17 mouse cellular contexts compared by ENCODE assay signal in genomic region chr3:103146330-103147166, GRCm38 (mm10). TPM values are rescaled to one million over a fixed set of nuclear protein-coding genes. Genes with fewer than 3 reads are reported as not detected.
DNase-seq lines count a peak whose midpoint lies in the region; ATAC-seq and TF ChIP-seq lines count a peak whose summit lies in the region.
"Had no signal": no experiment of that assay in that cellular context is flagged by ENCODE, and none has a peak within 500 bp of the region (broad histone marks: within the 10 kb centered on the region; RNA-seq: fewer than 3 reads in every experiment).

No protein-coding gene starts in this region.

- H3K4me3 ChIP-seq in hindbrain, embryonic 10.5 days: no peak overlapping the region
- H3K4me3 ChIP-seq in hindbrain, embryonic 14.5 days (replicated peaks; ENCODE audit: low read length): no peak overlapping the region
- H3K4me3 ChIP-seq in stomach, postnatal 0 days (ENCODE audit: low read depth, low read length): no peak overlapping the region
- H3K4me3 ChIP-seq: forebrain, embryonic 15.5 days; heart, embryonic 15.5 days; midbrain, embryonic 12.5 days; neural tube, embryonic 12.5 days had no signal

- no peaks in the 10 kb centered on the region for H3K9me3 ChIP-seq in hindbrain, embryonic 10.5 days
- H3K9me3 ChIP-seq in hindbrain, embryonic 14.5 days (ENCODE audit: control insufficient read depth, low read length): no peaks in the 10 kb centered on the region
- H3K9me3 ChIP-seq in stomach, postnatal 0 days (ENCODE audit: control insufficient read depth, low read length): no peaks in the 10 kb centered on the region
- H3K9me3 ChIP-seq: forebrain, embryonic 15.5 days; G1E; heart, embryonic 15.5 days; midbrain, embryonic 12.5 days; neural tube, embryonic 12.5 days had no signal

- H3K27me3 ChIP-seq in hindbrain, embryonic 10.5 days (ENCODE audit: insufficient read depth, poor library complexity, severe bottlenecking): no peaks in the 10 kb centered on the region
- no peaks in the 10 kb centered on the region for H3K27me3 ChIP-seq in hindbrain, embryonic 14.5 days (ENCODE audit: control insufficient read depth, insufficient read depth, low read length)
- no peaks in the 10 kb centered on the region for H3K27me3 ChIP-seq in stomach, postnatal 0 days (ENCODE audit: control insufficient read depth, insufficient read depth, low read length)
- H3K27me3 ChIP-seq: forebrain, embryonic 15.5 days; heart, embryonic 15.5 days; midbrain, embryonic 12.5 days; neural tube, embryonic 12.5 days had no signal

- 67% methylated on average over 23 of the region's 23 CpGs for WGBS in hindbrain, embryonic 10.5 days
- 60% methylated on average over 23 of the region's 23 CpGs for WGBS in hindbrain, embryonic 14.5 days
- 58% methylated on average over 23 of the region's 23 CpGs for WGBS in stomach, postnatal 0 days

- ATAC-seq in hindbrain, embryonic 14.5 days (ENCODE audit: low FRiP score): no peak
- ATAC-seq in stomach, postnatal 0 days (ENCODE audit: low FRiP score, low TSS enrichment): peak; percentile 81; the same call in 1 of the 2 replicates
- ATAC-seq: forebrain, embryonic 15.5 days; lung, postnatal 0 days had no signal

- H3K4me1 ChIP-seq in hindbrain, embryonic 10.5 days (replicated peaks): peaks cover 8% of the 10 kb centered on the region
- H3K4me1 ChIP-seq in hindbrain, embryonic 14.5 days (replicated peaks; ENCODE audit: control insufficient read depth, insufficient read depth, low read length): no peaks in the 10 kb centered on the region
- no peaks in the 10 kb centered on the region for H3K4me1 ChIP-seq in stomach, postnatal 0 days (replicated peaks; ENCODE audit: control insufficient read depth, insufficient read depth)
- H3K4me1 ChIP-seq: heart, embryonic 15.5 days; midbrain, embryonic 12.5 days; neural tube, embryonic 12.5 days had no signal

- H3K36me3 ChIP-seq in hindbrain, embryonic 10.5 days: no peaks in the 10 kb centered on the region
- H3K36me3 ChIP-seq in hindbrain, embryonic 14.5 days (replicated peaks; ENCODE audit: control insufficient read depth, insufficient read depth): no peaks in the 10 kb centered on the region
- H3K36me3 ChIP-seq in stomach, postnatal 0 days (ENCODE audit: control insufficient read depth, insufficient read depth, low read length): peaks cover 10% of the 10 kb centered on the region; the same call in 1 of the 2 replicates
- H3K36me3 ChIP-seq: forebrain, embryonic 15.5 days; heart, embryonic 15.5 days; midbrain, embryonic 12.5 days; neural tube, embryonic 12.5 days had no signal

- peak; percentile 90 for TF ChIP-seq EP300 in stomach, postnatal 0 days (optimal IDR thresholded peaks at IDR 0.05)

- peak overlapping the region; percentile 8; the same call in 1 of the 2 replicates for H3K27ac ChIP-seq in hindbrain, embryonic 10.5 days
- no peak overlapping the region for H3K27ac ChIP-seq in hindbrain, embryonic 14.5 days
- peak overlapping the region; percentile 80 for H3K27ac ChIP-seq in stomach, postnatal 0 days (replicated peaks)
- H3K27ac ChIP-seq: forebrain, embryonic 15.5 days; midbrain, embryonic 12.5 days; neural tube, embryonic 12.5 days had no signal

- DNase-seq in adrenal gland, postnatal 10 days: peak; percentile 13
- DNase-seq in adrenal gland, adult 18-20 months (ENCODE audit: low spot score in 2 of 2): no peak
- DNase-seq in hindbrain, embryonic 10.5 days (ENCODE audit: low spot score): no peak
- DNase-seq in hindbrain, embryonic 14.5 days (ENCODE audit: low spot score): no peak
- DNase-seq in urinary bladder, postnatal 14 days (ENCODE audit: low spot score): peak; percentile 46
- DNase-seq in urinary bladder, postnatal 10 days (ENCODE audit: low spot score): no peak
- no peak for DNase-seq in stomach, postnatal 0 days (ENCODE audit: low spot score)
- no peak for DNase-seq in spleen, postnatal 4 days (ENCODE audit: low spot score in 2 of 2)
- DNase-seq: gastrocnemius, postnatal 14 days; kidney, adult 11 months; right cerebral cortex, postnatal 25 days had no signal

- no peak for TF ChIP-seq CTCF in stomach, postnatal 0 days (IDR thresholded peaks at IDR 0.05; ENCODE audit: low read depth)

- H3K4me2 ChIP-seq in hindbrain, embryonic 14.5 days (replicated peaks): no peak overlapping the region
- no peak overlapping the region for H3K4me2 ChIP-seq in stomach, postnatal 0 days (replicated peaks; ENCODE audit: low read depth)
- H3K4me2 ChIP-seq: forebrain, embryonic 15.5 days; heart, embryonic 15.5 days; midbrain, embryonic 12.5 days; neural tube, embryonic 12.5 days had no signal

- no peak overlapping the region for H3K9ac ChIP-seq in hindbrain, embryonic 14.5 days
- H3K9ac ChIP-seq in stomach, postnatal 0 days (ENCODE audit: low read length): no peak overlapping the region
- H3K9ac ChIP-seq: forebrain, embryonic 15.5 days; heart, embryonic 15.5 days; midbrain, embryonic 12.5 days; neural tube, embryonic 12.5 days had no signal

RNA-seq across cellular contexts. Expression of gene Bcas2, which starts 24.9 kb away (rescaled TPM):
- 10 to 100 TPM; 51.7 to 59.0 TPM for total RNA-seq in adrenal gland, postnatal 10 days (2021)
- 10 to 100 TPM; 48.2 to 58.8 TPM for total RNA-seq in adrenal gland, adult 18-20 months (2021)
- polyA plus RNA-seq in hindbrain, embryonic 10.5 days (2016; fragmentation: Nextera tagmentation; extraction: Ambion mirVana): 215 and 226 TPM in 2 replicates
- 184 and 190 TPM in 2 replicates for polyA plus RNA-seq in hindbrain, embryonic 14.5 days (2014; fragmentation: Nextera tagmentation; extraction: Ambion mirVana)
- polyA plus RNA-seq in stomach, postnatal 0 days (2015; fragmentation: Nextera tagmentation; extraction: Ambion mirVana): 104 and 109 TPM in 2 replicates

RNA-seq across cellular contexts. Expression of gene Dennd2c, which starts 44.1 kb away (rescaled TPM):
- 1 to 10 TPM; 2.0 to 3.4 TPM for total RNA-seq in adrenal gland, postnatal 10 days (2021)
- total RNA-seq in adrenal gland, adult 18-20 months (2021): under 1 TPM; 0.67 to 0.86 TPM
- 1.7 and 2.3 TPM in 2 replicates for polyA plus RNA-seq in hindbrain, embryonic 10.5 days (2016; fragmentation: Nextera tagmentation; extraction: Ambion mirVana)
- 1.3 TPM in 2 replicates for polyA plus RNA-seq in hindbrain, embryonic 14.5 days (2014; fragmentation: Nextera tagmentation; extraction: Ambion mirVana)
- polyA plus RNA-seq in stomach, postnatal 0 days (2015; fragmentation: Nextera tagmentation; extraction: Ambion mirVana): 5.6 and 6.8 TPM in 2 replicates

Comparison
In these comparisons a context has a peak if more than half of its experiments do, and no peak if none do; other contexts are left out.
1. DNase-seq: peak in adrenal gland, postnatal 10 days (single experiment) and urinary bladder, postnatal 14 days (single experiment); none in adrenal gland, adult 18-20 months (0 of 2), hindbrain, embryonic 10.5 days (single experiment), hindbrain, embryonic 14.5 days (single experiment), urinary bladder, postnatal 10 days (single experiment), stomach, postnatal 0 days (single experiment) and spleen, postnatal 4 days (0 of 2).